Mouse (Mus musculus) frontal cortex, postnatal 36 days (tissue): ENCODE measurements around the gene Zdhhc22.

Experiments
- DNase-seq, 2 experiments: peaks; one replicate each; pipeline ENCODE4 v3.0.0; 2022; ENCODE audit warnings: low spot score in 2 of 2

Zdhhc22 gene

GRCm38 (mm10) chr12:86989890-86990754, at the start of gene Zdhhc22:
Gene Zdhhc22 (minus strand): TSS chr12:86990430.
- DNase-seq, result no peak

- no peak for DNase-seq
Observed at GRCm38 (mm10) chr12:87036631-87037030, 46.4 kb upstream of the Zdhhc22 start.

GRCm38 (mm10) chr12:87031163-87031763, 41.0 kb upstream of the Zdhhc22 start:
- DNase-seq, result no peak

- no peak for DNase-seq
Observed at GRCm38 (mm10) chr12:87029251-87029976, 39.2 kb upstream of the Zdhhc22 start.

- DNase-seq, result no peak
Observed at GRCm38 (mm10) chr12:87028068-87028467, 37.8 kb upstream of the Zdhhc22 start.

- no peak for DNase-seq
Observed at GRCm38 (mm10) chr12:87027391-87027790, 37.2 kb upstream of the Zdhhc22 start.

GRCm38 (mm10) chr12:87026871-87027240, 36.6 kb upstream of the Zdhhc22 start:
- DNase-seq, result no peak

- DNase-seq, result peak; percentile 77 to 80
Observed at GRCm38 (mm10) chr12:87026109-87026870, 36.1 kb upstream of the Zdhhc22 start.

GRCm38 (mm10) chr12:87023456-87023855, 33.2 kb upstream of the Zdhhc22 start:
- no peak for DNase-seq

GRCm38 (mm10) chr12:87022006-87022405, 31.8 kb upstream of the Zdhhc22 start:
- DNase-seq, result no peak

- no peak for DNase-seq
Observed at GRCm38 (mm10) chr12:87021040-87021439, 30.8 kb upstream of the Zdhhc22 start, which contains the start of gene Tmem63c. Gene Tmem63c (plus strand): TSS chr12:87021340.

- no peak for DNase-seq
Observed at GRCm38 (mm10) chr12:87018756-87019155, 28.5 kb upstream of the Zdhhc22 start.

- DNase-seq, result no peak
Observed at GRCm38 (mm10) chr12:87017041-87017440, 26.8 kb upstream of the Zdhhc22 start.

GRCm38 (mm10) chr12:87004596-87004995, 14.4 kb upstream of the Zdhhc22 start:
- DNase-seq, result no peak

GRCm38 (mm10) chr12:87003606-87004005, 13.4 kb upstream of the Zdhhc22 start:
- DNase-seq, result no peak

GRCm38 (mm10) chr12:87002815-87003214, 12.6 kb upstream of the Zdhhc22 start:
- DNase-seq, result no peak

- no peak for DNase-seq
Observed at GRCm38 (mm10) chr12:87002209-87002608, 12.0 kb upstream of the Zdhhc22 start.

GRCm38 (mm10) chr12:87000840-87001176, 10.6 kb upstream of the Zdhhc22 start:
- no peak for DNase-seq

GRCm38 (mm10) chr12:87000151-87000839, 10.1 kb upstream of the Zdhhc22 start:
- DNase-seq, result no peak

GRCm38 (mm10) chr12:86999283-86999820, 9.1 kb upstream of the Zdhhc22 start:
- peak in 1 of 2 experiments; percentile 4 for DNase-seq

GRCm38 (mm10) chr12:86998699-86999098, 8.5 kb upstream of the Zdhhc22 start:
- no peak for DNase-seq
